Mouse (Mus musculus): ENCODE data around the gene Rassf3. TPM values are rescaled to one million over a fixed set of nuclear protein-coding genes. Genes with fewer than 3 reads are reported as not detected.

Gene Rassf3
- polyA plus RNA-seq, 1 experiment from 2014 or later = 17.3 TPM

DNA sequence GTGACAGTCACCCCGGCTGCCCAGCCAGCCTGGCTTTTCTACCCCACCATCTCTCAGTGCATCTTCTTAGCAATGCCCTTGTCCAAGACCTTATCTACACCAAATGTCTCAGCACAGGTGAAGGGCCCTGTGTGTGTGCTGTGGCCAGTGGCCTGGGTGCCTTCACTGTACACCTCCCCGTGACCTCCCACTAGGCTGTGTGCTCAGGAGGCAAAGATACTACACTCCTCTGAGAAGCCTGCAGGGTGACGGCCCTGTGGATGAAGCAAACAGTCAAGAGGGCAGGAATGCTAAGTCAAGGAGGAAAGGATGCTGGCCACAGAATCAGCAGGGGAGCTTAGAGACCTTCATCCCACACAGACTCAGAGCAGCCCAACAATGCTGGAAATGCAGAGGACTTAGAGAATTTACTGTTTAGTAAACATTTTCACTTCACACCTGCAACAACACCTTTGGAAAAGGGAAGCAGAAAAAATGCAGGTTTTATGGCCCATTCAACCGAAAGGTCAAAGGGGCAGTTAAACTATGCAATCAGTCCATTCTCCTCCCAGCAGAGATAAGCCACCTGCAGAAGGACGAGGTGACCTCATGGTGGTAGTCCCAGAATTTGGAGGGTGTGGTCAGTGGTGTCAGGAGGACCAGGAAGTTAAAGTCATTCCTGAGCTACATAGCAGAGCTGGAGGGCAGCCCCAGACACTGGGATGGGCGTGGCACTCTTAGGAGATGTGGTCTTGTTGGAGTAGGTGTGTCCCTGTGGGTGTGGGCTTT, 21.3 kb downstream of the Rassf3 start:
- H3K4me1 ChIP-seq = peaks cover 16% of the 10 kb centered on the region
- 65% methylated on average over 6 of the region's 6 CpGs for WGBS

GRCm38 (mm10) chr10:121454033-121454432, 22.1 kb downstream of the Rassf3 start:
- ATAC-seq (ENCODE audit: insufficient number of reproducible peaks, low FRiP score, low TSS enrichment, low read depth) = no peak
- H3K27ac ChIP-seq = no peak overlapping the region
- 76% methylated on average over 8 of the region's 8 CpGs for WGBS

More for the DNA sequence above, 21.3 kb downstream of the Rassf3 start:
- H3K36me3 ChIP-seq = no peaks in the 10 kb centered on the region
- no peak overlapping the region for H3K27ac ChIP-seq
- H3K9me3 ChIP-seq = no peaks in the 10 kb centered on the region
- no peak overlapping the region for H3K4me2 ChIP-seq
- H3K4me3 ChIP-seq = no peak overlapping the region
- ATAC-seq (ENCODE audit: insufficient number of reproducible peaks, low FRiP score, low TSS enrichment, low read depth) = no peak
- H3K27me3 ChIP-seq = no peaks in the 10 kb centered on the region
- H3K9ac ChIP-seq = no peak overlapping the region

GRCm38 (mm10) chr10:121445808-121446207, 30.3 kb downstream of the Rassf3 start:
- no peak overlapping the region for H3K4me3 ChIP-seq
- 85% methylated on average over 8 of the region's 8 CpGs for WGBS
- no peak overlapping the region for H3K27ac ChIP-seq
- H3K4me2 ChIP-seq = no peak overlapping the region
- H3K27me3 ChIP-seq = no peaks in the 10 kb centered on the region
- no peaks in the 10 kb centered on the region for H3K9me3 ChIP-seq
- no peak overlapping the region for H3K9ac ChIP-seq
- ATAC-seq (ENCODE audit: insufficient number of reproducible peaks, low FRiP score, low TSS enrichment, low read depth) = no peak
- peaks cover 15% of the 10 kb centered on the region; the same call in 1 of the 2 replicates for H3K4me1 ChIP-seq
- H3K36me3 ChIP-seq = no peaks in the 10 kb centered on the region

More at GRCm38 (mm10) chr10:121454033-121454432, 22.1 kb downstream of the Rassf3 start:
- Histone ChIP-seq H3K9me3 (no peaks in the 10 kb centered on the region), H3K36me3 (no peaks in the 10 kb centered on the region), H3K4me1 (peaks cover 8% of the 10 kb centered on the region), H3K9ac (no peak overlapping the region), H3K4me3 (no peak overlapping the region), H3K27me3 (no peaks in the 10 kb centered on the region), H3K4me2 (no peak overlapping the region)

GRCm38 (mm10) chr10:121444198-121444597, 31.9 kb downstream of the Rassf3 start:
- Histone ChIP-seq H3K27me3 (no peaks in the 10 kb centered on the region), H3K27ac (no peak overlapping the region), H3K4me1 (peaks cover 20% of the 10 kb centered on the region; the same call in 1 of the 2 replicates), H3K4me2 (no peak overlapping the region), H3K4me3 (no peak overlapping the region), H3K9ac (no peak overlapping the region), H3K9me3 (no peaks in the 10 kb centered on the region), H3K36me3 (no peaks in the 10 kb centered on the region)
- no peak for ATAC-seq (ENCODE audit: insufficient number of reproducible peaks, low FRiP score, low TSS enrichment, low read depth)
- 86% methylated on average over 7 of the region's 7 CpGs for WGBS

DNA sequence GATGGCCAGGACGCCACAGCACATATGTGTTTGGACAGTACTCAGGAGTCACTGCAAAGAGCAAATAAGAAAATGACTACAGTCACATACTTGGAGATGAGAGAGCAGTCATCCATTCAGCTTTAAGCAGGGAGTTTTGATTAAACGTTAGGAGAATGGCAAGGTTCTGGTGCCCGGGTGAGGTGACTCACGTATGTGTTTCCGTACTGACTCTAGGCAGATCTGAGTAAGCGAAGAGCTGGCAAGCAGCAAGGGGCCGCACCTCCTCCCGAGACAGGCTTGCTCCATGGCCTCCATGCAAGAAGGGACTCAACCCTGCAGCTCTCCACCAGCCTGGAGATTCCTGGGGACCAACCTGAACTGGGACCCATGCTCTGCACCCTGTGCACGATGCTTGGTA, 32.4 kb downstream of the Rassf3 start:
- no peak for ATAC-seq (ENCODE audit: insufficient number of reproducible peaks, low FRiP score, low TSS enrichment, low read depth)
- H3K9ac ChIP-seq = no peak overlapping the region
- no peaks in the 10 kb centered on the region for H3K36me3 ChIP-seq
- no peaks in the 10 kb centered on the region for H3K9me3 ChIP-seq
- WGBS = 85% methylated on average over 9 of the region's 9 CpGs
- H3K4me3 ChIP-seq = no peak overlapping the region
- no peak overlapping the region for H3K4me2 ChIP-seq
- peaks cover 20% of the 10 kb centered on the region; the same call in 1 of the 2 replicates for H3K4me1 ChIP-seq
- no peaks in the 10 kb centered on the region for H3K27me3 ChIP-seq
- H3K27ac ChIP-seq = no peak overlapping the region

DNA sequence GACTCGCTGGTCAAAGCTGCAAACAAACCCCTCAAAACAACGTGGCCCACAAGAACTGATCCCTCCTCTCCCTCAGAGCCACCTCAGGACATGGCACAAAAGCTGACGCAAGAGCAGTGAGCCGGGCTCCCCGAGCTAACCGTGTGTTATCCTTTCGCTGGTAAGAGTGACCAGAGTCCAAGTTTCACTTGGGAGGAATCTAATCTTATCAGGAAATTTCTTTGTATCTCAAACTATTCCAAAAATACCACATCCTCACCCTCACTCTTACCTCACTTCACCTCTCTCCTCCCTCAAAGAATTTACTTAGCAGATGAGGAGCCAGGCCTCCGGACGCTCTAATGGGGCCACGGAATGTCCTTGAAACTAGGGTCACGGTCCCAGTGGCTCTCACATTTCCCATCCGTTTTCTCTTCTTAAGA, 36.8 kb downstream of the Rassf3 start:
- H3K36me3 ChIP-seq = no peaks in the 10 kb centered on the region
- no peak overlapping the region for H3K27ac ChIP-seq
- WGBS = 84% methylated on average over 12 of the region's 12 CpGs
- H3K4me2 ChIP-seq = no peak overlapping the region
- H3K4me1 ChIP-seq = peaks cover 33% of the 10 kb centered on the region
- no peaks in the 10 kb centered on the region for H3K9me3 ChIP-seq
- no peak overlapping the region for H3K9ac ChIP-seq
- no peaks in the 10 kb centered on the region for H3K27me3 ChIP-seq
- ATAC-seq (ENCODE audit: insufficient number of reproducible peaks, low FRiP score, low TSS enrichment, low read depth) = no peak
- H3K4me3 ChIP-seq = no peak overlapping the region

- 68% methylated on average over 7 of the region's 8 CpGs for WGBS
- peaks cover 33% of the 10 kb centered on the region for H3K4me1 ChIP-seq
- no peak overlapping the region for H3K9ac ChIP-seq
- no peaks in the 10 kb centered on the region for H3K9me3 ChIP-seq
- H3K4me2 ChIP-seq = no peak overlapping the region
- ATAC-seq (ENCODE audit: insufficient number of reproducible peaks, low FRiP score, low TSS enrichment, low read depth) = no peak
- H3K36me3 ChIP-seq = no peaks in the 10 kb centered on the region
- no peak overlapping the region for H3K4me3 ChIP-seq
- H3K27ac ChIP-seq = 0 out of 2 replicates have a peak overlapping the region, but pooled peaks have one; percentile 11
- no peaks in the 10 kb centered on the region for H3K27me3 ChIP-seq
Measured at GRCm38 (mm10) chr10:121438109-121438508, 38.0 kb downstream of the Rassf3 start.

- H3K4me2 ChIP-seq = 0 out of 2 replicates have a peak overlapping the region, but pooled peaks have one; percentile 10
Measured at GRCm38 (mm10) chr10:121436693-121437092, 39.5 kb downstream of the Rassf3 start.

DNA sequence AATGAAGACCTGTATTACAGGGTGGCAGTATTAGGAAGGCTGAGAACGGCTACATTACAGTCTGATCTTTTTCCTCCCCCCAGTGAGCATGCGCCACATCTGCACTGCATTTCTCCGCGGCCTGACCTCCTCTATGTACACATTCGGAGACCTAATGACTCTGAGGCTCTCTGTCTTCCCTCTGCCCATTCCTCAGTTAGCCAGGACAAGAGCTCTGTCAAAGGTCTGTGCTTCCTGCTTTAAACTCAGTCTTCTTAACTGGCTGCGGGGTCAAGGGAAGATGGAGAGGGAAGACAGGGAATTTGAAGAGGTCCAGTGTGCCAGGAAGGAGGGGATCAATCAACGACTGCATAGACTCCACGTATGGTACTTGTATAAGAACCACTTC, 39.9 kb downstream of the Rassf3 start:
- 13% methylated on average over 8 of the region's 8 CpGs for WGBS
- Histone ChIP-seq H3K4me3 (no peak overlapping the region), H3K27ac (peak overlapping the region; percentile 79)

More at GRCm38 (mm10) chr10:121436693-121437092, 39.5 kb downstream of the Rassf3 start:
- no peaks in the 10 kb centered on the region for H3K27me3 ChIP-seq
- WGBS = 14% methylated on average over 4 of the region's 4 CpGs
- no peaks in the 10 kb centered on the region for H3K9me3 ChIP-seq
- no peak overlapping the region for H3K9ac ChIP-seq
- no peak overlapping the region for H3K4me3 ChIP-seq
- no peaks in the 10 kb centered on the region for H3K36me3 ChIP-seq
- H3K27ac ChIP-seq = peak overlapping the region; percentile 79
- H3K4me1 ChIP-seq = peaks cover 47% of the 10 kb centered on the region
- ATAC-seq (ENCODE audit: insufficient number of reproducible peaks, low FRiP score, low TSS enrichment, low read depth) = no peak

DNA sequence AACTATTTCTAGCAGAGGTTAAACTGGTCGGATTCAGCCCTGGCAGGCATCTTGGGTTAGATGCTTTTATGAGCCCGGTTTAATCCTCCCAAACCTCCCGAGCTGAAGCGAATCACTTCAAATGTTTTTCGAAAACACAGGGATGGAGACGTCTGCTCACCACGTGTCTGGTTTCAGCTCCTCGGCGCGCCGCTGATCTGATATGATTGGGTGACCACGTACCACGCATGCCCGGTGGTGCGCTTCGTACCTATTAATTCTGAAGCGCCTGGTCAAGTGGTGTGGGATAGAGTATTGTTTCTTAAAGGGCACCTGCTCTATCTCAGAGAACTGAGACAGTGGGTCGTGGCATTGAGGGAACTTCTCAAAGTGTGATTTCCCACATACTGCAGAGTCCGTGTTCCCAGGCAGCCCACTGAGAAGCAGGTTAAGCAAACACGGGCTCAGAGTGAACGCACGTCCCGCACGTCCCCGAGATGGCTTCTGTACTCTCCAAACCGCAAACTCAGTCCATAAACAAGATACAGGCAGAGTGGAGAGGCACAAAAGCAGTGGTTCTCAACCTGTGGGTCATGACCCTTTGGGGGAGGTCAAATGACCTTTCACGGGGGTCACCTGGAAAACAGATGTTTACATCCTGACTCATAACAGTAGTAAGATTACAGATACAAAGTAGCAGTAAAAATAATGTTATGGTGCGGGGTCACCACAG, 40.4 kb downstream of the Rassf3 start:
- no peak for ATAC-seq (ENCODE audit: insufficient number of reproducible peaks, low FRiP score, low TSS enrichment, low read depth)
- H3K36me3 ChIP-seq = no peaks in the 10 kb centered on the region
- H3K4me2 ChIP-seq = peak overlapping the region; percentile 36
- peak overlapping the region; percentile 12; the same call in 1 of the 2 replicates for H3K4me3 ChIP-seq
- H3K9me3 ChIP-seq = no peaks in the 10 kb centered on the region
- H3K4me1 ChIP-seq = peaks cover 57% of the 10 kb centered on the region
- H3K9ac ChIP-seq = no peak overlapping the region
- peak overlapping the region; percentile 79; the same call in 1 of the 2 replicates for H3K27ac ChIP-seq
- H3K27me3 ChIP-seq = no peaks in the 10 kb centered on the region
- WGBS = 21% methylated on average over 28 of the region's 28 CpGs

More for the DNA sequence above, 39.9 kb downstream of the Rassf3 start:
- Histone ChIP-seq H3K36me3 (no peaks in the 10 kb centered on the region), H3K9me3 (no peaks in the 10 kb centered on the region), H3K4me2 (no peak overlapping the region), H3K4me1 (peaks cover 52% of the 10 kb centered on the region), H3K27me3 (no peaks in the 10 kb centered on the region), H3K9ac (no peak overlapping the region)
- no peak for ATAC-seq (ENCODE audit: insufficient number of reproducible peaks, low FRiP score, low TSS enrichment, low read depth)

DNA sequence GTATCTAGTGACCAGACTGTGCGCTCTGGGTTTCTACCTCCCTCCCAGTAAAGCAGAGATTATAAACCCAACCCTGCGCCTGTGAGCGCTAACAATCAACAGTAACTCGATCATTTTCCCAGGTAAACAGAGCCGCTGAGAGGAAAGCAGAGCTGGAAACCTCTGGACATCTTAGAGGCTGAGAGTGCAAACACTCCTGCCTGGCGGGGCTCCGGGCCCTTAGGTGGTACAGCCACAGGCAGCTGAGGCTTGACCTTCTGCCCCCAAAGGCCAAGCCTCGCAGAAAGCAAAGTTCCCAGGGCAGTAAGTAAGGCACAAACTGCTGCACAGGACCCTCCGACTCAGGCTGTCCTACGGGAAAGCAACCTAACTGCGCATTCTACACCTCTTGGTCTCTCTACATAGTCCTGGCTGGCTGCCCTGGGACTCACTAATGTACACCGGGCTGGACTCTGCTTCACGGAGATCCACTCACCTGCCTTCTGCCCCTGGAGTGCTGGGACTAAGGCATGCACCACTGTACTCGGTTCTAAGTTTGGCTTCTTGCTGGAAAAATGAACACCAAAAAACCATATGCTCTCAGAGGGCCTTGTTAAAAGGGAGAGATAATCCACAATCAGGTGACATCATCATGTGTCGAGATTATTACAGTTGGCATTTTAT, 41.6 kb downstream of the Rassf3 start:
- 67% methylated on average over 15 of the region's 15 CpGs for WGBS
- H3K9ac ChIP-seq = no peak overlapping the region
- no peak overlapping the region for H3K4me3 ChIP-seq
- no peaks in the 10 kb centered on the region for H3K27me3 ChIP-seq
- H3K4me1 ChIP-seq = peaks cover 64% of the 10 kb centered on the region
- no peaks in the 10 kb centered on the region for H3K9me3 ChIP-seq
- H3K36me3 ChIP-seq = no peaks in the 10 kb centered on the region
- H3K4me2 ChIP-seq = no peak overlapping the region
- ATAC-seq (ENCODE audit: insufficient number of reproducible peaks, low FRiP score, low TSS enrichment, low read depth) = no peak
- no peak overlapping the region for H3K27ac ChIP-seq
